Mouse (Mus musculus) macrophage (primary cell): ENCODE measurements around the gene Tor1b. TPM values are rescaled to one million over a fixed set of nuclear protein-coding genes. Genes with fewer than 3 reads are reported as not detected.

ENCODE experiments used
- H3K27ac ChIP-seq: fragments of 350-480 bp; formaldehyde crosslinking; 2 replicates; pipeline ENCODE4 v1.9.0; 2021
- H3K36me3 ChIP-seq: fragments of 350-480 bp; formaldehyde crosslinking; 2 replicates; pipeline ENCODE4 v1.9.0; 2021; ENCODE audit errors: inconsistent target
- H3K4me3 ChIP-seq: fragments of 350-480 bp; formaldehyde crosslinking; 2 replicates; pipeline ENCODE4 v1.9.0; 2021; ENCODE audit errors: inconsistent target
- H3K79me2 ChIP-seq: fragments of 350-480 bp; formaldehyde crosslinking; 2 replicates; pipeline ENCODE4 v1.9.0; 2021; ENCODE audit errors: inconsistent target
- WGBS: methylation state at CpG from one replicate; pipeline ENCODE4 v1.1.7; 2026; ENCODE audit warnings: inconsistent platforms; ENCODE audit not compliant: missing documents; 5-methylcytosine and 5-hydroxymethylcytosine counted together
- polyA plus RNA-seq: library from polyadenylated mRNA; stranded (reverse); fragments of 250-400 nt; gene quantifications from 3 replicates; pipeline ENCODE4 v1.2.4, GENCODE M21; 2018; ENCODE audit warnings: inconsistent platforms

The Tor1b gene
- polyA plus RNA-seq, 1 experiment from 2014 or later: 10.8 TPM

GRCm38 (mm10) chr2:30990221-30990620, 37.5 kb downstream of the Tor1b start:
- H3K36me3 ChIP-seq: no peaks in the 10 kb centered on the region
- H3K4me3 ChIP-seq: no peak overlapping the region
- 96% methylated on average over 9 of the region's 9 CpGs for WGBS
- H3K79me2 ChIP-seq: no peaks in the 10 kb centered on the region
- no peak overlapping the region for H3K27ac ChIP-seq

- no peaks in the 10 kb centered on the region for H3K36me3 ChIP-seq
- WGBS: 94% methylated on average over 4 of the region's 4 CpGs
- no peak overlapping the region for H3K4me3 ChIP-seq
- no peaks in the 10 kb centered on the region for H3K79me2 ChIP-seq
- H3K27ac ChIP-seq: no peak overlapping the region
These were observed 42.1 kb downstream of the Tor1b start for GRCm38 (mm10) chr2:30994853-30995252.

GRCm38 (mm10) chr2:30995432-30995996, 42.8 kb downstream of the Tor1b start:
- Histone ChIP-seq H3K79me2 (no peaks in the 10 kb centered on the region), H3K4me3 (no peak overlapping the region), H3K36me3 (no peaks in the 10 kb centered on the region), H3K27ac (no peak overlapping the region)
- 91% methylated on average over 11 of the region's 11 CpGs for WGBS

GRCm38 (mm10) chr2:30998443-30999260, 45.9 kb downstream of the Tor1b start:
- no peak overlapping the region for H3K4me3 ChIP-seq
- H3K79me2 ChIP-seq: no peaks in the 10 kb centered on the region
- no peaks in the 10 kb centered on the region for H3K36me3 ChIP-seq
- WGBS: 92% methylated on average over 8 of the region's 8 CpGs
- H3K27ac ChIP-seq: no peak overlapping the region

GRCm38 (mm10) chr2:31002857-31003256, 50.1 kb downstream of the Tor1b start:
- WGBS: 95% methylated on average over 10 of the region's 10 CpGs

GRCm38 (mm10) chr2:31005453-31005852, 52.7 kb downstream of the Tor1b start:
- 81% methylated on average over 2 of the region's 2 CpGs for WGBS
- H3K79me2 ChIP-seq: no peaks in the 10 kb centered on the region
- H3K36me3 ChIP-seq: no peaks in the 10 kb centered on the region
- no peak overlapping the region for H3K27ac ChIP-seq
- H3K4me3 ChIP-seq: no peak overlapping the region

More at GRCm38 (mm10) chr2:31002857-31003256, 50.1 kb downstream of the Tor1b start:
- Histone ChIP-seq H3K79me2 (no peaks in the 10 kb centered on the region), H3K36me3 (no peaks in the 10 kb centered on the region), H3K4me3 (no peak overlapping the region), H3K27ac (no peak overlapping the region)

- H3K36me3 ChIP-seq: no peaks in the 10 kb centered on the region
- no peaks in the 10 kb centered on the region for H3K79me2 ChIP-seq
- WGBS: 94% methylated on average over 4 of the region's 5 CpGs
These were observed 53.7 kb downstream of the Tor1b start for GRCm38 (mm10) chr2:31006434-31006833.

GRCm38 (mm10) chr2:31007208-31007607, 54.4 kb downstream of the Tor1b start:
- H3K36me3 ChIP-seq: no peaks in the 10 kb centered on the region

More at GRCm38 (mm10) chr2:31006434-31006833, 53.7 kb downstream of the Tor1b start:
- no peak overlapping the region for H3K4me3 ChIP-seq
- no peak overlapping the region for H3K27ac ChIP-seq

More at GRCm38 (mm10) chr2:31007208-31007607, 54.4 kb downstream of the Tor1b start:
- Histone ChIP-seq H3K27ac (no peak overlapping the region), H3K79me2 (no peaks in the 10 kb centered on the region), H3K4me3 (no peak overlapping the region)
- 98% methylated on average over 4 of the region's 5 CpGs for WGBS

Other genes with a start within 250 kb of the Tor1b start
- not detected in 3 replicates for gene 1700001O22Rik, start 149.3 kb upstream of the Tor1b start, polyA plus RNA-seq
- 3.4 to 13.7 TPM (median 9.8 TPM) in 3 replicates for gene Ntmt1, start 145.1 kb upstream of the Tor1b start, polyA plus RNA-seq
- 20.4 to 25.2 TPM (median 23.8 TPM) in 3 replicates for gene Asb6, start 122.6 kb upstream of the Tor1b start, polyA plus RNA-seq
- not detected in 3 replicates for gene Prrx2, start 118.0 kb upstream of the Tor1b start, polyA plus RNA-seq
- gene Ptges, start 23.1 kb upstream of the Tor1b start, polyA plus RNA-seq: 0.59 to 0.80 TPM (median 0.68 TPM) in 3 replicates
- gene Tor1a, start 15.0 kb downstream of the Tor1b start, polyA plus RNA-seq: 34.9 to 50.0 TPM (median 42.9 TPM) in 3 replicates
- 50.3 to 111 TPM (median 71.9 TPM) in 3 replicates for gene BC005624, start 29.2 kb downstream of the Tor1b start, polyA plus RNA-seq
- gene Usp20, start 29.3 kb downstream of the Tor1b start, polyA plus RNA-seq: 2.9 to 4.6 TPM (median 3.1 TPM) in 3 replicates
- gene Fnbp1, start 189.0 kb downstream of the Tor1b start, polyA plus RNA-seq: 77.2 to 118 TPM (median 110 TPM) in 3 replicates
- 44.0 to 60.9 TPM (median 45.0 TPM) in 3 replicates for gene Gpr107, start 199.4 kb downstream of the Tor1b start, polyA plus RNA-seq